Mouse (Mus musculus): ENCODE measurements around the gene Fut1.

DNA sequence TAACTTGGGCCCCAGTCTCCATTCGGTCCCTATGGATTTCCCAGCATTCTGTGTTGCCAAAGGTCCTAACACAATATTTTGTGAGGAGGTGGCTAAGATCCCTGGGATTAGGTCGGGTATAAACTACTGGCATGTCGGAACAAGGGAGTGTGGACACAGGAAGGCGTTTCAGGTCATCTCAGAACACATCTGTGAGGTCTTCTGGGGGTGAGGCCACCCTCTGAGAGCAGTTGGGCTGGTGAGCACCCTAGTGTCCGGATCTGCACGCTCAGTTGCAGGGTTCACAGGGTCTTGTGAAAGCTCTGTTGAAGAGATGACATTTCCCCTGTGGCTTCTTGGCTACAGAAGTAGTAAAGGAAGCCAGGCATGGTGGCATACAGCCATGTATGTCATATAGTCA, 31.2 kb upstream of the Fut1 start:
- TF ChIP-seq CTCF (IDR thresholded peaks at IDR 0.05; ENCODE audit: low read depth, low read length) (no peak), POLR2A (IDR thresholded peaks at IDR 0.05; ENCODE audit: insufficient read depth, low read length) (no peak)

All from ES-Bruce4 (cell line).